Mouse (Mus musculus) layer of hippocampus, postnatal 25 days (tissue): ENCODE data around the gene 2900026A02Rik. TPM values are rescaled to one million over a fixed set of nuclear protein-coding genes. Genes with fewer than 3 reads are reported as not detected.

ENCODE experiments used
- DNase-seq, 2 experiments: peaks; one replicate each; pipeline ENCODE4 v3.0.0; 2022; ENCODE audit warnings: mixed read lengths in 2 of 2, low spot score in 1 of 2; ENCODE audit errors: extremely low spot score in 1 of 2
- total RNA-seq, 2 experiments: library from RNA; stranded (reverse); gene quantifications; 2 replicates each; pipeline ENCODE4 v1.2.3; 2021

Gene 2900026A02Rik
- total RNA-seq, 2 experiments from 2014 or later: 61.2 to 64.5 TPM

- DNase-seq: no peak
Observed at GRCm38 (mm10) chr5:113105481-113105880, 115.6 kb downstream of the 2900026A02Rik start.

DNA sequence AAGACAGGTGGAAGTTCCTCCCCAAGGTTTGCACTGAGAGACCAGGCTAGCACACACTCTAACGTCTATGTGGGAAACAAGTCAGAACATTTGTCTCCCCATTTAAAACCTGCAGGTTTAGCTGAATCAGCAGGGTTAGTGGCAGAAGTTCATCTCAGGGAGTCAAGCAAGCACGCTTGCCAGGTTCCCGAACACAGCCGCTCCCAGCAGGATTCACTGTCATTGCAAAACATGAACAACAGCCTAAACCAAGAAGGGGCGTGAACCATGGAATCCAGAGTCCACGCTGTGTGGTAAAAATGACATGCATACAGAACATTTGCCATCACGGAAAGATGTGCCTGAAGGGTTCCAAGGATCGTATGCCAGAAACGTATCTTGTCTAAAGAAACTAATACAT, 116.0 kb downstream of the 2900026A02Rik start:
- no peak for DNase-seq

GRCm38 (mm10) chr5:113102455-113102854, 118.6 kb downstream of the 2900026A02Rik start:
- DNase-seq: no peak

DNA sequence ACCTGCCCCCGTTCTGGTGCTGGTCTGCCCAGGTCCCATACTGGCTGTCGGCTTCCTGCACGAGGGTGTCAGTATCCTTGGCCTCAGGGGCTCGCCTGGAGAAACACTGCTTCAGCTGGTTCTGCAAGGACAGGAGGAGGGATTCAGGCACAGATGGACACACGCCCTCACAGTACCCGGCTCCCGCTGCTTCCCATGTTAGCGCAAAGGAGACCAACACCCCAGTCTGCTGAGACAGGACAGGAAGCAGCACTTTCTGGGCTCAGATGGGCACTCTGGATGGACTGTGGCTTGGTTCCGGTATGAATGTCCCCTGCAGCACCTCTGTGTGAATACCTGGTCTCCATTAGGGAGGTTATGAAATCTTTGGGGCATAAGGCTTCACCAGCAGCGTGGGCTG, 119.6 kb downstream of the 2900026A02Rik start:
- DNase-seq: no peak

DNA sequence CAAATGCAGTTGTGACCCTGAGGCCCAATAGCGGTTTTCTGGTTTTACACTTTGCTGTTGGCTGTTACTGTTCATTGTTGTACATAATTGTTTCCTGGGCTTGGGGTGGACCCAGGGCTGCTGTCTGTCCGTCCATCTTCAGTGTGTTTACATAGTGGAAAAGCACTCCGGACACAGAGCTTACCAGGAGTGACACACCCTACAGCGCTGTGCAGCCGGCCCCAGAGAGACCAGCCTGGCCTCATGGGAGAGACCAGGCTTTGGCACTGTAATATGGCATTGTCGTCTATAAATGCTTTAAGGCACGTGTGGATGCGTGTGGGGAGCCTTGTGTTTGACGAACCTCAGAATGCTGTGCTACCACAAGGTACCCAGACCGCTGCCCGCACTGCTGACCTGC, 120.6 kb downstream of the 2900026A02Rik start:
- no peak for DNase-seq

DNA sequence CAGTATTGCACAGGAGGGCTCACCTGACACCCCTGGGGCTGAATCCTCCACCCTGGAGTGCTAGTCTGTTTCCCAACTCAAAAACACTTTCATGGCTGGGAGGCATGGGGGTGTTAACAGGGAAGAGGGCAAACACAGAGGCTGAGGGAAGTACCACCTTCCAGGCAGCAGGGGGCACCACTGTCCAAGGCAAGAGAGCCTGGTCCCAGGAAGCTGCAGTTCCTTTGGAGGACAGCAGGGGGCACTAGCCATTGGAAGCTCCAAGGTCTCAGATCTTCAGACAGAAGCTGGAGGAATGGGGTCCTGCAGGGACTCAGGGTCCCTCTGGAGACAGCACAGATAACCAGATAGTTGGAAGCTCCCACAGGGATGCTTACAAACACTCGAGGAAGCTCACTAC, 121.5 kb downstream of the 2900026A02Rik start:
- DNase-seq: peak; percentile 98 to 99

- no peak for DNase-seq
Observed at GRCm38 (mm10) chr5:113097551-113097950, 123.5 kb downstream of the 2900026A02Rik start.

- DNase-seq: no peak
Observed at GRCm38 (mm10) chr5:113095456-113095855, 125.6 kb downstream of the 2900026A02Rik start.

GRCm38 (mm10) chr5:113092406-113092805, 128.6 kb downstream of the 2900026A02Rik start:
- DNase-seq: no peak

DNA sequence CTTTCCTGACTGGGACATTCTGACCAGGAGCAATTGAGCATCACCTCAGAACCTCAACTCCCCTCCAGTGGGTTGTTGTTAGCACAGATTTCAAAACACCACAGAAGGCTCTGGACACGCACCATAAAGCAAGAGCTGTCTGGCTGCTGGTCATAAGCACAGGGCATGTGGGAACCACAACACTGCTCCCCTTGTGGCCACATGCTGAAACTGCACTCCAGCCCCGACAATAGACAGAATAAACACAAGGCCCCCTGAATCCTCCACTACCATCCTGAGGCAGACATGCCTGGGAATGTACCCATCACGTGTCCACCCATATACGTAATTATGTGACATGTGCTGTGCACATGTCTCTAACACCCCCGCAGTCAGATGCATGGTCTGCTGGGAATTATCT, 129.9 kb downstream of the 2900026A02Rik start:
- DNase-seq: peak in 1 of 2 experiments; percentile 55

DNA sequence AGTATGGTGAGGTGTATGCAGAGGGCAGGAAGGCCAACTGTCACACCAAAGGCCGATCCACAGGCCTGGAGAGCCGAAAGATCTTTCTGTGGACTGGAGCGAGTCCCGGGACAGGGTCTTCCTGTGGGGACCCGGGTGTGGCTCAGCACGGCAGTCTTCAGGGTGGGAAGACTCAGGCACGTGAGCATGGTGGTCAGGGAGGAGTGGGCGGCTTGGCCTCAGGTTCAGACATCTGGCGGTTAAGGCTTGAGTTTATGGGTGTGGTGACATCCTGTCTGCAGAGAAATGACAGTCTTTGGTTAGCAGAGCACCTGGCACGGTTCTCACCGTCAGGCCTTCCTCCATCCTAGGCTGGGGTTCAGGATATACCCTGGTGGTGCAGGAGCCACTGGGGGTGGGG, 130.3 kb downstream of the 2900026A02Rik start:
- no peak for DNase-seq

- no peak for DNase-seq
Observed at GRCm38 (mm10) chr5:113090077-113090690, 130.9 kb downstream of the 2900026A02Rik start.

DNA sequence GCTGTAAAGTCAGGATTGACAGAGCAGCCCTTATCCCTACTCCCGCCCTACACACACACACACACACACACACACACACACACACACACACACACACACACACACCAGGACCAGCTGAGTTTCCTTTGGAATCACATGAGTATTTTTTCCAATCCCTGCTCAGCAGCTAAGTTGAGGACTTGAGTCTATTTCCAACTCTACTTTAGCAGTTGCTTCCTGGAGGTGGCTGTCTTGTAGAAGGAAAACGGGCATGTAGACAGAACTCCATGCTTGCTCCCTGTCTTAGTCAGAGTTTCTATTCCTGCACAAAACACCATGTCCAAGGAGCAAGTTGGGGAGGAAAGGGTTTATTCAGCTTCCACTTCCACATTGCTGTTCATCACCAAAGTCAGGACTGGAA, 133.6 kb downstream of the 2900026A02Rik start:
- no peak for DNase-seq

DNA sequence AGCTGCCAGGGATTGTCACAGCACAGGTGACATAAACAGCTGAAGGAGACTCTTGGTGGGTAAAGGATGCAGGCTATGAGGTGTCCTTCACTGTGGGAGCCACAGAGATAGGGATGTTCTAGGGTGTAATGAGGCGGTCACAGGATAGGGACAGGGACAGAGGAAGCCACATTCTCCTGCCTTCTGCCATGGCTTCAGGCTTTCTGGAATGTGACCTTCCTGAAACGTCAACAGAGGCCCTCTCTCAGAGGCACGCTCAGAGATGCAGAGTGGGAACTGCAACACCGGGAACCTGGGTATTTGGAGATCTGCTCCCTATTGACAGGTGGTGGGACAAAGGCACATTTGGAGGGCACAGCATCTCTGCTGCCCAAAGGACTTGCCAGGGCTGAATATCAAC, 134.0 kb downstream of the 2900026A02Rik start:
- DNase-seq: no peak

DNA sequence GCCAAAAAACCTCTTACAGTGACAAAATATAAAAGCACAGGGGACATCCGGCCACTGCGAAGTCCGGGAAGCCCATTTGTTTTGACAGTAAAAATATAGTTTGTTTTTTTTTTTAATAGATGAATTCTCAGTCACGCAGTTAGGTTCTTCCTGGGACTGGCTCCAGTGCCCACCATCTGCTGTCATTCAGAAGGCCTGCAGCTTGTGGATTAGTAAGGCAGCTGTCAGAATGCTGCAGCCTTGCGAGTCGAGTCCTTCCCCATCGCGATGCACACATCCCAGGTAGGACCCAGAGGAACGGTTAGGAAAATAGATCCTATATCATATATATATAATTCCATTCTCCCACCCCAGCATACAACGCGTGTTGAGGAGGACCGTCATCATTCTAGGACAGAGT, 134.6 kb downstream of the 2900026A02Rik start:
- DNase-seq: no peak

- no peak for DNase-seq
Observed at GRCm38 (mm10) chr5:113085931-113086330, 135.1 kb downstream of the 2900026A02Rik start.

- DNase-seq: no peak
Observed at GRCm38 (mm10) chr5:113084309-113084708, 136.7 kb downstream of the 2900026A02Rik start.

DNA sequence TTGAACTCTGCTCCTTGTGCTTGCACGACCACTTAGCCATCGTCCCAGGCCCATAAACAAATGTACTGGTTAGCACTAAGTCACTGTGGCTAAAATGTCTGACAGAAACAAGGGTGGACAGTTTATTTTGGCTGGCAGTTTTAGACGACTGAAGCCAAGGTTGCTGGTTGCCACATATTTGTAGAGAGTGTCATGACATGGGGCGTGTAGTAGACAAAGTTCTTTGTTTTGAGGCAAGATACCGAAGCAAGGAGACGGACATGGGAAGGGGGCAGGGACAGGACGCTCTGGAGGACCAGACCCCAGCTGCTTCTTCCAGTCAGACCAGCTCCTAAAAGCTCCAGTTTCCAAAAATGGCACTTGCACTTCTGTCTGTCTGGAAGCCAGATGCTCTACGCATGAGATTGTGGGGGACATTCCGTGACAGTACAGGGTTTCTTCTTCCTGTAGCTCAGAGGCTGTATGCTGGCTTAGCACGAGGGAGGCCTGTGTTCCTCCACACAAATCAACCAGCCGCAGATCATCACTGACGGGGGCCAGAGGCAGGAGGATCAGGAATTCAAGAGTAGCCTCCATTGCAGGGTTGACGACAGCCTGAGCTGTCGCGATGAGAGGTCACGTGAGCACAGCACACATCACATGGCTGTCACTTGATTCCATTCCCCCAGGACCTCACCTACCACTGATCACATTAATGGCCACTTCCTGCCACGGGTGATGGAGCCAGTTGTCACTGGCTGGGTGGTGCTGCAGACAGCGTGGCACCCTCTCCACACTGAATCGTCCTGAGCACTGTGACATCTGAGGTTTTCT, 138.5 kb downstream of the 2900026A02Rik start:
- no peak for DNase-seq

DNA sequence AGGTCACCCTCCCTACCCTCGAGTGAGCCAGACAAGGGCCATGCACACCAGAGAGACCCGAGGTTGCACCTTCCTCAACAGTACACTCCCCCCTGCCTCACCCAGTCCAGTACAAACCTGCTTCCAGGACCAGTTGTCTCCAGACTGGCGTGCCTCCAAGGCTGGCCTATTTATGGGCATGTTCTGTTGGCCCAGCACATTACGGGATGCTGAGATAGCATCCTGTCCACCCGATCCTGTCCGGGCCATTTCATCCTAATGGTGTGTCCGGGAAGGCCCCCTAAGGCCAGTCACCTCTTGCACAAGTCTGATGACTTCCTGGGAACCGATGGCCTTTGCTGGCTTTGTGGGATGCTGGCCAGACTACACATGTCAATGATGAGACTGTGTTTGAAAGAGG, 139.6 kb downstream of the 2900026A02Rik start, which contains the start of gene Crybb3:
Gene Crybb3 (minus strand): TSS at position 146 of the 400 bp plus-strand sequence.
- DNase-seq: no peak

- no peak for DNase-seq
Observed at GRCm38 (mm10) chr5:113081020-113081419, 140.0 kb downstream of the 2900026A02Rik start.

- DNase-seq: peak in 1 of 2 experiments; percentile 77
Observed at GRCm38 (mm10) chr5:113079783-113080182, 141.3 kb downstream of the 2900026A02Rik start.

DNA sequence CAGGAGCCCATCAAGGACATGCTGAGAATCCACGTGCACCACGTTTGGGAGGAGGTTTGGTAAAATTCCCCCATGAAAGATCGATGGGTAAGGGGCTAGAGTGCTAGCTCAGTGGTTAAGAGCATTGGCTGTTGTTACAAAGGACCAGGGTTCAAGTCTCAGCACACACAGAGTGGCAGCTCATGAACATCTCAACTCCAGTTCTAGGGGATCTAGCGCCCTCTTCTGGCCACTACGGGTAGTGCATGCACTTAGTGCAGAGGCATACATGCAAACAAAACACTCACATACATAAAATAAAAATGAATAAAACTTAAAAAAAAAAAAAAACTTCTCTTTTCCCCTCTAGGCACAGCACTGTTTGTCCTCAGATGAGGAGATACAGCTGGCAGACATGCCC, 142.3 kb downstream of the 2900026A02Rik start:
- no peak for DNase-seq
